Comparison of ENCODE assay signal across 31 mouse cellular contexts in genomic region chr10:98761080-98761479, GRCm38 (mm10).
"Had no signal": no experiment of that assay in that cellular context is flagged by ENCODE, and none has a peak within 500 bp of the region (broad histone marks: within the 10 kb centered on the region; RNA-seq: fewer than 3 reads in every experiment).

No protein-coding gene starts in this region.

- H3K9me3 ChIP-seq: limb, embryonic 10.5 days; limb, embryonic 15.5 days; liver, embryonic 12.5 days; liver, embryonic 13.5 days; liver, embryonic 15.5 days; midbrain, embryonic 12.5 days had no signal

- H3K36me3 ChIP-seq: limb, embryonic 10.5 days; limb, embryonic 12.5 days; limb, embryonic 13.5 days; limb, embryonic 15.5 days; liver, embryonic 12.5 days; liver, embryonic 13.5 days; liver, embryonic 15.5 days; lung, embryonic 15.5 days; midbrain, embryonic 10.5 days; midbrain, embryonic 12.5 days; midbrain, embryonic 13.5 days; neural tube, embryonic 12.5 days had no signal

- H3K9ac ChIP-seq: limb, embryonic 12.5 days; limb, embryonic 13.5 days; limb, embryonic 15.5 days; liver, embryonic 12.5 days; liver, embryonic 13.5 days; liver, embryonic 14.5 days; liver, embryonic 15.5 days; liver, postnatal 0 days; lung, embryonic 14.5 days; lung, embryonic 15.5 days; midbrain, embryonic 12.5 days; midbrain, embryonic 13.5 days; neural tube, embryonic 12.5 days had no signal

- H3K4me2 ChIP-seq: limb, embryonic 12.5 days; limb, embryonic 13.5 days; limb, embryonic 15.5 days; liver, embryonic 11.5 days; liver, embryonic 12.5 days; liver, embryonic 13.5 days; liver, embryonic 15.5 days; lung, embryonic 14.5 days; lung, embryonic 15.5 days; midbrain, embryonic 12.5 days; midbrain, embryonic 13.5 days; neural tube, embryonic 12.5 days had no signal

- H3K4me1 ChIP-seq: limb, embryonic 12.5 days; limb, embryonic 13.5 days; limb, embryonic 15.5 days; liver, embryonic 12.5 days; liver, embryonic 13.5 days; liver, embryonic 15.5 days; lung, embryonic 15.5 days; megakaryocyte, embryonic 14.5 days; midbrain, embryonic 10.5 days; midbrain, embryonic 12.5 days; midbrain, embryonic 13.5 days; neural tube, embryonic 12.5 days had no signal

- DNase-seq: left cerebral cortex, postnatal 4 days; liver; liver, embryonic 13.5 days; liver, postnatal 0 days; lung, adult 18-20 months; lung, adult 2 months; lung, embryonic 14.5 days; lung, postnatal 10 days; lung, postnatal 14 days; lung, postnatal 36 days; lung, postnatal 4 days; midbrain, embryonic 14.5 days had no signal

- ATAC-seq: liver, embryonic 12.5 days; liver, postnatal 0 days; lung, postnatal 0 days; midbrain, embryonic 13.5 days; midbrain, embryonic 16.5 days had no signal

- H3K4me3 ChIP-seq: left cerebral cortex, adult 2 months; limb, embryonic 10.5 days; limb, embryonic 12.5 days; limb, embryonic 13.5 days; limb, embryonic 15.5 days; liver, embryonic 12.5 days; liver, embryonic 13.5 days; liver, embryonic 15.5 days; lung, embryonic 15.5 days; megakaryocyte, embryonic 14.5 days; midbrain, embryonic 10.5 days; midbrain, embryonic 12.5 days; midbrain, embryonic 13.5 days; myocyte; neural tube, embryonic 12.5 days had no signal

- H3K27me3 ChIP-seq: limb, embryonic 12.5 days; limb, embryonic 13.5 days; limb, embryonic 15.5 days; liver, embryonic 12.5 days; liver, embryonic 13.5 days; liver, embryonic 15.5 days; lung, embryonic 15.5 days; megakaryocyte, embryonic 14.5 days; midbrain, embryonic 12.5 days; midbrain, embryonic 13.5 days; neural tube, embryonic 12.5 days had no signal

- H3K27ac ChIP-seq: left cerebral cortex, adult 2 months; limb, embryonic 10.5 days; limb, embryonic 12.5 days; limb, embryonic 13.5 days; limb, embryonic 15.5 days; liver, embryonic 12.5 days; liver, embryonic 13.5 days; liver, embryonic 14.5 days; liver, embryonic 15.5 days; lung, embryonic 15.5 days; macrophage; midbrain, embryonic 10.5 days; midbrain, embryonic 12.5 days; midbrain, embryonic 13.5 days; neural tube, embryonic 12.5 days had no signal
